Mouse (Mus musculus) myocyte (in vitro differentiated cells): ENCODE measurements around the gene Tenm4. TPM values are rescaled to one million over a fixed set of nuclear protein-coding genes. Genes with fewer than 3 reads are reported as not detected.

Source experiments
- H3K27me3 ChIP-seq: one replicate; pipeline ENCODE4 v1.6.1; 2011; ENCODE audit not compliant: control insufficient read depth, insufficient read depth, insufficient read length
- H3K36me3 ChIP-seq: one replicate; pipeline ENCODE4 v1.6.1; 2011; ENCODE audit not compliant: control insufficient read depth, insufficient read depth
- H3K4me2 ChIP-seq: one replicate; pipeline ENCODE4 v1.6.1; 2011; ENCODE audit warnings: low read depth, control low read depth
- H3K4me3 ChIP-seq: one replicate; pipeline ENCODE4 v1.5.1; 2011; ENCODE audit warnings: mild to moderate bottlenecking, control low read depth, moderate library complexity
- H3K79me2 ChIP-seq: one replicate; pipeline ENCODE4 v1.6.1; 2011; ENCODE audit not compliant: control insufficient read depth, insufficient read depth
- H3ac ChIP-seq: one replicate; pipeline ENCODE4 v1.6.1; 2011; ENCODE audit not compliant: control insufficient read depth, insufficient read length
- CEBPB ChIP-seq: IDR thresholded peaks from 2 replicates; pipeline ENCODE4 v1.6.1; 2011; ENCODE audit warnings: mild to moderate bottlenecking, moderate library complexity; ENCODE audit not compliant: poor library complexity, insufficient read depth, severe bottlenecking
- E2F4 ChIP-seq: IDR thresholded peaks from one replicate; pipeline ENCODE4 v1.6.1; 2011; ENCODE audit warnings: mild to moderate bottlenecking, control low read depth, moderate library complexity; ENCODE audit not compliant: insufficient read depth
- MAX ChIP-seq: IDR thresholded peaks from one replicate; pipeline ENCODE4 v1.6.1; 2011; ENCODE audit warnings: low read depth, mild to moderate bottlenecking, control low read depth
- MYOD1 ChIP-seq, 3 experiments: IDR thresholded peaks; one replicate each; pipeline ENCODE4 v1.6.1; 2011; ENCODE audit warnings: control low read depth in 2 of 3, low read depth in 2 of 3, mild to moderate bottlenecking in 2 of 3, moderate library complexity in 1 of 3; ENCODE audit not compliant: insufficient read length in 2 of 3, control insufficient read depth in 1 of 3
- MYOG ChIP-seq, 3 experiments: IDR thresholded peaks; one replicate each; pipeline ENCODE4 v1.6.1; 2011; ENCODE audit warnings: control low read depth in 2 of 3, low read depth in 2 of 3, mild to moderate bottlenecking in 2 of 3; ENCODE audit not compliant: insufficient read length in 2 of 3, control insufficient read depth in 1 of 3, insufficient read depth in 1 of 3
- POLR2A ChIP-seq: IDR thresholded peaks from one replicate; pipeline ENCODE4 v1.6.1; 2011; ENCODE audit warnings: low read depth, mild to moderate bottlenecking, control low read depth, moderate library complexity; ENCODE audit not compliant: insufficient read length
- POLR2AphosphoS2 ChIP-seq: IDR thresholded peaks from one replicate; pipeline ENCODE4 v1.6.1; 2011; ENCODE audit warnings: low read depth, control low read depth; ENCODE audit not compliant: insufficient read length
- REST ChIP-seq: IDR thresholded peaks from one replicate; pipeline ENCODE4 v1.6.1; 2011; ENCODE audit warnings: mild to moderate bottlenecking, control low read depth, moderate library complexity; ENCODE audit not compliant: insufficient read depth, insufficient read length
- SRF ChIP-seq: IDR thresholded peaks from one replicate; pipeline ENCODE4 v1.6.1; 2011; ENCODE audit warnings: low read depth; ENCODE audit not compliant: control insufficient read depth, insufficient read length
- TCF12 ChIP-seq: IDR thresholded peaks from one replicate; pipeline ENCODE4 v1.6.1; 2011; ENCODE audit warnings: mild to moderate bottlenecking, control low read depth; ENCODE audit not compliant: poor library complexity, insufficient read depth, severe bottlenecking
- TCF3 ChIP-seq: IDR thresholded peaks from one replicate; pipeline ENCODE4 v1.6.1; 2011; ENCODE audit warnings: low read depth, control low read depth; ENCODE audit not compliant: insufficient read length
- USF1 ChIP-seq: IDR thresholded peaks from one replicate; pipeline ENCODE4 v1.6.1; 2011; ENCODE audit warnings: low read depth, mild to moderate bottlenecking, control low read depth, moderate library complexity
- polyA plus RNA-seq: library from polyadenylated mRNA; unstranded; fragments of >200 nt; fragmentation: generic; extraction: Trizol; gene quantifications from one replicate; pipeline ENCODE4 v1.2.1, GENCODE M21; 2012; ENCODE audit warnings: missing spikeins

Gene Tenm4
- polyA plus RNA-seq, 1 experiment = 10.9 TPM

DNA sequence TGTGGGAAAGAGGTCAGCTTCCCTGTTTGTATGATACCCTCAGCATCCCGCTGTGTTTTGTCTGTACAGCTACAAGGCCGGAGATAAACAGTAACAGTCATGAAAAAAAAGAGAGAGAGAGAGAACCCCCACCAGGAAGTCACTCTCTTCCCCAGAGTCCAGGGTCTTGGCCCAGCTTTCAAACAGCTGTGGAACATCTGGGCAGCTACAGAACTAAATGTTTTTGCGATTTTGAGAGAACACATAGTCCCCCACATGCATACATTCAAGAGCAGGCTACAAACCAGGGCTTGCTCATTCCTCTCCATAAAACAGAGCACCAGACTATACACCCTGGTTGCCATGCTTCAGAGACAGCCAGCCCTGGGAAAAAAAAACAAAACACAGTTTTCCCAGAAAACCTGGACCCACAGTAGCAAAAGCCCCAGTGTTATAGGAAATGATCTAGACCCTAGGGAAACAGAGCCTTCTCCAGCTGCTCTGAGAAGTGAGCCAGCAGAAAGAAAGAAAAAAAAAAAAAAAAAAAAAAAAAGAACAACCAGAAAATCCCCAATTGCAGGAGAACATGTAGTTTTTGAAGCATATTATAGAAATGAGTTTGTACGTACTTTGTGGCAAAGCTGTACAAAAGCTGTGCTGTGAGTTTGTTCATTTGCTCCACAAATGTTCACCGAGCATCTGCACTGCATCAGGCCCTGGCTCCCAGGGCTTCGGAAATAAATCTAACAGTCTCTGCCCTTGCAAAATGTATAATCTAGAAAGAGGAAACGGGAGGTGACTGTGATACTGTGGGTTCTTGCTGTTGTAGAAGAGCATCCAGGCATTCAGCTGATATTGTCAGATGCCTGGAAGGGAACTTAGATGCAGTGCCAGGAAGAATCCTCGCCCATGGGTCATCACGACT lies 642.7 kb downstream of the Tenm4 start:
- no peak overlapping the region for H3ac ChIP-seq
- H3K36me3 ChIP-seq = no peaks in the 10 kb centered on the region
- H3K4me2 ChIP-seq = no peak overlapping the region
- H3K4me3 ChIP-seq = no peak overlapping the region
- H3K27me3 ChIP-seq = no peaks in the 10 kb centered on the region
- no peaks in the 10 kb centered on the region for H3K79me2 ChIP-seq
- no peak for TF ChIP-seq TCF3
- no peak for TF ChIP-seq SRF
- no peak for TF ChIP-seq REST
- no peak for TF ChIP-seq MYOD1 (IDR thresholded peaks at IDR 0.05; ENCODE audit: control insufficient read depth in 1 of 3, insufficient read length in 2 of 3, low read depth in 2 of 3)
- TF ChIP-seq CEBPB = no peak
- no peak for TF ChIP-seq MAX
- no peak for TF ChIP-seq TCF12
- TF ChIP-seq POLR2A = no peak
- no peak for TF ChIP-seq USF1
- TF ChIP-seq E2F4 = no peak
- TF ChIP-seq MYOG (IDR thresholded peaks at IDR 0.05; ENCODE audit: control insufficient read depth in 1 of 3, insufficient read depth in 1 of 3, insufficient read length in 2 of 3, low read depth in 2 of 3) = no peak
- TF ChIP-seq POLR2AphosphoS2 = no peak

GRCm38 (mm10) chr7:96814581-96814980 lies 643.5 kb downstream of the Tenm4 start:
- Histone ChIP-seq H3K4me2 (no peak overlapping the region), H3K79me2 (no peaks in the 10 kb centered on the region), H3ac (no peak overlapping the region), H3K4me3 (no peak overlapping the region), H3K36me3 (no peaks in the 10 kb centered on the region), H3K27me3 (no peaks in the 10 kb centered on the region)
- TF ChIP-seq POLR2A (no peak), POLR2AphosphoS2 (no peak), E2F4 (no peak), CEBPB (no peak), TCF3 (no peak), USF1 (no peak), REST (no peak), MAX (no peak), TCF12 (no peak), SRF (no peak), MYOG (IDR thresholded peaks at IDR 0.05; ENCODE audit: control insufficient read depth in 1 of 3, insufficient read depth in 1 of 3, insufficient read length in 2 of 3, low read depth in 2 of 3) (no peak), MYOD1 (IDR thresholded peaks at IDR 0.05; ENCODE audit: control insufficient read depth in 1 of 3, insufficient read length in 2 of 3, low read depth in 2 of 3) (no peak)

DNA sequence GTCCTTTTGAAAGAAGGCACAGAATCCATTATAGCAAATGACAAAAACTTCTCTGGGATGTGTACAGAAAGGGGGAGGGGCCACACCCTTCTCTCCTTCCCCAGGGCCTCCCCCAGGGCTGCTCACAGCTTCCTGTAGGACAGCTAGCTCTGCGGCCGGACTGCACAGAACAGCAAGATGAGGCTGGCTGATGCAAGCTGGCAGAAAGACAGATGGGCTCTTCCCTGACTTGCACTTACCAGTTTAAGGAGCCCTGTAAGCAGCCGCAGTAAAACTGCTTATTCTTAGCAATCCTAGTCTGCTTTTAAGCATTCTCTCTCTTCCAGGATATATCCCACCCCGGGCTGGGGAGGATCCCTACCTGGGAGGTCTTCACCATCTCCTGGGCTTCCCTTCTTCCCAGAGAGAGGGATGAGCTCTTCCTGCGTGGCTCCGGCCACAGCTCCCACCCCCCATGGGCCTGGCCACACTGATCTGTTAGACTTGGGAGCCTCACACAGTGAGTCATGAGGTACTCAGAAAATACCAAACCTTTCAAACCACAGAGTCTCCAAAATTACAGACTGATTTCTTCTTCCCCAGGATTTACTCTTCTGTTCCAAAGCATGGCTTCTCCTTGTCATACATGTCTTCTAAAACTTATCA lies 646.1 kb downstream of the Tenm4 start:
- peak overlapping the region; percentile 14 for H3K4me3 ChIP-seq
- H3ac ChIP-seq = no peak overlapping the region
- no peaks in the 10 kb centered on the region for H3K36me3 ChIP-seq
- TF ChIP-seq POLR2AphosphoS2 = no peak
- TF ChIP-seq REST = no peak
- TF ChIP-seq MYOG (IDR thresholded peaks at IDR 0.05; ENCODE audit: control insufficient read depth in 1 of 3, insufficient read depth in 1 of 3, insufficient read length in 2 of 3, low read depth in 2 of 3) = peak in 1 of 3 experiments; percentile 65
- TF ChIP-seq MYOD1 (IDR thresholded peaks at IDR 0.05; ENCODE audit: control insufficient read depth in 1 of 3, insufficient read length in 2 of 3, low read depth in 2 of 3) = peak in 1 of 3 experiments; percentile 10
- TF ChIP-seq CEBPB = peak; percentile 92
- TF ChIP-seq E2F4 = no peak
- peak; percentile 47 for TF ChIP-seq POLR2A
- TF ChIP-seq MAX = no peak
- no peak for TF ChIP-seq TCF12
- no peak for TF ChIP-seq TCF3
- TF ChIP-seq USF1 = no peak
- no peak for TF ChIP-seq SRF
- no peaks in the 10 kb centered on the region for H3K79me2 ChIP-seq
- H3K27me3 ChIP-seq = no peaks in the 10 kb centered on the region
- H3K4me2 ChIP-seq = peak overlapping the region; percentile 73

DNA sequence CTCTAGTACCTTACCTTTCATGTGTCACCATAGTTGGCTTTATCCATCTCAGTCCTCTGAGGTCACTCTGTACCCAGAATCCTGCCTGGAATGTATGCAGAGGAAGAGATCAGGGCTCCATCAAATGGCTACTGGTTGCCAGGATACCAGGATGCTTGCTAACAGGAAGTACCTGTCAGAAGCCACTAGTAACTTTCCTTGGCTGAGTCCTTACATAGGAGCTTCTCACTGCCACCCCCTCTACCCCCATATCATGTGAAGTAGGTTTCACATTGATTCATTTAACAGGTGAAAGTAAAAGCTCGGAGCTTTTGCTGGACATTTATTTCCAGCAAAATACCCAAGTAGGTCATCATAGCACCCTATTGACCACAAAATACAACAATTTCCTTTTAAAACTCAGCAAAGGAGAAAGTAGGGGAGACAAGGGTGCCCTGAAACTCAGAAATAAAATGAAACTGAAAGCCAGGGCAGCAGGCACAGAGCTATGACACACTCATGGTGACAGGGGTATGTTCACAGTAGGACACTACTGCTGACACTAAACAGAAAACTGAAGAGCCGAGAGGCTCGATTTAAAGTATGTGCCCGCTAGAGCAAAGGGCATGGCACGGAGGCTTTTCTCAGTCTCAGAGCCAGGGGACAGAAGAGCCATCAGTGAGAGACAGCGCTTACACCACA lies 647.3 kb downstream of the Tenm4 start:
- Histone ChIP-seq H3K27me3 (no peaks in the 10 kb centered on the region), H3K4me3 (no peak overlapping the region), H3ac (no peak overlapping the region), H3K79me2 (no peaks in the 10 kb centered on the region), H3K4me2 (peak overlapping the region; percentile 25), H3K36me3 (no peaks in the 10 kb centered on the region)
- TF ChIP-seq MYOG (IDR thresholded peaks at IDR 0.05; ENCODE audit: control insufficient read depth in 1 of 3, insufficient read depth in 1 of 3, insufficient read length in 2 of 3, low read depth in 2 of 3) (no peak), SRF (no peak), TCF3 (no peak), POLR2A (no peak), USF1 (no peak), MAX (no peak), POLR2AphosphoS2 (no peak), E2F4 (no peak), TCF12 (no peak), REST (no peak), CEBPB (no peak), MYOD1 (IDR thresholded peaks at IDR 0.05; ENCODE audit: control insufficient read depth in 1 of 3, insufficient read length in 2 of 3, low read depth in 2 of 3) (no peak)

GRCm38 (mm10) chr7:96819538-96819937 lies 648.5 kb downstream of the Tenm4 start:
- Histone ChIP-seq H3K36me3 (no peaks in the 10 kb centered on the region), H3K79me2 (no peaks in the 10 kb centered on the region), H3K4me3 (no peak overlapping the region), H3ac (no peak overlapping the region), H3K27me3 (no peaks in the 10 kb centered on the region), H3K4me2 (no peak overlapping the region)
- TF ChIP-seq POLR2A = no peak
- TF ChIP-seq CEBPB = no peak
- TF ChIP-seq USF1 = no peak
- TF ChIP-seq MYOD1 (IDR thresholded peaks at IDR 0.05; ENCODE audit: control insufficient read depth in 1 of 3, insufficient read length in 2 of 3, low read depth in 2 of 3) = no peak
- TF ChIP-seq MYOG (IDR thresholded peaks at IDR 0.05; ENCODE audit: control insufficient read depth in 1 of 3, insufficient read depth in 1 of 3, insufficient read length in 2 of 3, low read depth in 2 of 3) = no peak
